Mouse (Mus musculus) stomach, postnatal 0 days (tissue): ENCODE data around the gene Nrxn3. TPM values are rescaled to one million over a fixed set of nuclear protein-coding genes. Genes with fewer than 3 reads are reported as not detected.
A peak's percentile ranks its signal among the peaks of the same experiment; 100 is the strongest.

Experiments
- ATAC-seq: fragments of 200-750 bp; cut with Nextera tagmentation; 2 replicates; pipeline ENCODE4 v1.8.0; 2017; ENCODE audit not compliant: low FRiP score, low TSS enrichment
- DNase-seq: peaks from one replicate; pipeline ENCODE4 v3.0.0-alpha.2; 2016; ENCODE audit warnings: low spot score
- H3K27ac ChIP-seq: fragments of 300-500 bp; sonication (generic); replicated peaks from 2 replicates; pipeline ENCODE4 v1.5.1; 2014; ENCODE audit warnings: mild to moderate bottlenecking, control low read depth
- H3K27me3 ChIP-seq: fragments of 300-500 bp; sonication (generic); 2 replicates; pipeline ENCODE4 v1.6.1; 2014; ENCODE audit warnings: low read length; ENCODE audit not compliant: control insufficient read depth, insufficient read depth
- H3K36me3 ChIP-seq: fragments of 300-500 bp; sonication (generic); 2 replicates; pipeline ENCODE4 v1.6.1; 2014; ENCODE audit warnings: low read length, mixed read lengths; ENCODE audit not compliant: control insufficient read depth, insufficient read depth
- H3K4me1 ChIP-seq: fragments of 300-500 bp; sonication (generic); replicated peaks from 2 replicates; pipeline ENCODE4 v1.6.1; 2014; ENCODE audit warnings: antibody characterized with exemption; ENCODE audit not compliant: control insufficient read depth, insufficient read depth
- H3K4me2 ChIP-seq: fragments of 300-500 bp; sonication (generic); replicated peaks from 2 replicates; pipeline ENCODE4 v1.6.1; 2014; ENCODE audit warnings: low read depth, mild to moderate bottlenecking, control low read depth, moderate library complexity
- H3K4me3 ChIP-seq: fragments of 300-500 bp; sonication (generic); 2 replicates; pipeline ENCODE4 v1.5.1; 2014; ENCODE audit warnings: low read depth, low read length, control low read depth
- H3K9ac ChIP-seq: fragments of 300-500 bp; sonication (generic); 2 replicates; pipeline ENCODE4 v1.6.1; 2014; ENCODE audit warnings: mild to moderate bottlenecking, low read length, control low read depth, mixed read lengths
- H3K9me3 ChIP-seq: fragments of 300-500 bp; sonication (generic); 2 replicates; pipeline ENCODE4 v1.6.1; 2016; ENCODE audit warnings: low read length; ENCODE audit not compliant: control insufficient read depth
- CTCF ChIP-seq: IDR thresholded peaks from 2 replicates; pipeline ENCODE4 v1.5.1; 2016; ENCODE audit warnings: antibody characterized with exemption, low read depth, mild to moderate bottlenecking, moderate library complexity
- EP300 ChIP-seq: optimal IDR thresholded peaks from 2 replicates; pipeline ENCODE3; 2016; ENCODE audit warnings: antibody characterized with exemption
- WGBS: fragments of 180-500 bp; shearing (Covaris S2); extraction: QIAGEN DNeasy Blood & Tissue Kit; methylation state at CpG from one replicate; pipeline ENCODE4 v1.1.7; 2014; 5-methylcytosine and 5-hydroxymethylcytosine counted together
- polyA plus RNA-seq: library from polyadenylated mRNA; unstranded; fragments of >200 nt; fragmentation: Nextera tagmentation; extraction: Ambion mirVana; gene quantifications from 2 replicates; pipeline ENCODE4 v1.2.1, GENCODE M21; 2015

The Nrxn3 gene
- polyA plus RNA-seq, 1 experiment from 2014 or later, result 1.0 TPM

DNA sequence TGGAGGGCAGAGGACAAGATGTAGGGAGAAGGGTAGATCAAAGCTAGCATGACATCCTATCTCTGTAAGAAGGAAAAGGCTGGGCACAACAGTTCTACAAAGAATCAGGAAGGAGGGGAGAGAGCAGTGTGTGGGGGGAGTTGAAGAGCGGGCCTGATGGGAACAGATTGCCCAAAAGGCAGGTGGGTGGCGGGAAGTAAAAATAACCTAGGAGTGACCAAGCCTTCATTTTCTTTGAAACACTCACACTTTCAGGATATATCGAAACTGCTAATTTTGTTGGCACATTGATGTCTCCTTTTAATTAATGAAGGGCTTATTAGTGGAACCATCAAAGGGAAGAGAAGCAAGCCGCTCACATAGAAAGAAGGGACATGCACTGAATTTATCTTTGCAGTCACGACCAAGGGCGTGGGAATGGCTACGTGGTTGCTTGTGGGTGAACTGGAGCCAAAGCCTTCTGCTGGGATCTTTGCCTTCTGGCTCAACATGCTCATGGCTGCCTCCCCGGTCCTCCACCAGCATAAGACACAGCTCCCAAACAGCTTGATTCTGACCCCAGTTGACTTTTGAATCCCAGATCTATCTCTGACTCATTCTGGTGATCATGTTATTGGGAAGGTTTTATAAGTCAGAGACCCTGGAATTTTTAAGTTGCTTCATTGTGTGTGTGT lies 371.3 kb downstream of the Nrxn3 start:
- TF ChIP-seq CTCF, result no peak
- no peak for TF ChIP-seq EP300
- 79% methylated on average over 8 of the region's 8 CpGs for WGBS
- no peak for DNase-seq
- Histone ChIP-seq H3K27ac (no peak overlapping the region), H3K36me3 (no peaks in the 10 kb centered on the region), H3K4me2 (no peak overlapping the region), H3K4me1 (no peaks in the 10 kb centered on the region), H3K9me3 (no peaks in the 10 kb centered on the region), H3K27me3 (no peaks in the 10 kb centered on the region), H3K4me3 (no peak overlapping the region), H3K9ac (no peak overlapping the region)
- no peak for ATAC-seq

GRCm38 (mm10) chr12:89097561-89097960 lies 374.9 kb downstream of the Nrxn3 start:
- Histone ChIP-seq H3K27me3 (no peaks in the 10 kb centered on the region), H3K4me3 (no peak overlapping the region), H3K4me2 (no peak overlapping the region), H3K9ac (no peak overlapping the region), H3K27ac (no peak overlapping the region), H3K4me1 (no peaks in the 10 kb centered on the region), H3K9me3 (no peaks in the 10 kb centered on the region), H3K36me3 (no peaks in the 10 kb centered on the region)
- TF ChIP-seq EP300 (no peak), CTCF (no peak)
- DNase-seq (no peak), ATAC-seq (no peak)
- 78% methylated on average over 2 of the region's 2 CpGs for WGBS

GRCm38 (mm10) chr12:89106029-89106733 lies 383.5 kb downstream of the Nrxn3 start:
- DNase-seq, result peak; percentile 63
- H3K4me1 ChIP-seq, result no peaks in the 10 kb centered on the region
- WGBS, result 14% methylated on average over 9 of the region's 9 CpGs
- no peak overlapping the region for H3K27ac ChIP-seq
- TF ChIP-seq CTCF (peak; percentile 89), EP300 (no peak)
- peak; percentile 68 for ATAC-seq
- no peak overlapping the region for H3K9ac ChIP-seq
- no peak overlapping the region for H3K4me2 ChIP-seq
- H3K9me3 ChIP-seq, result no peaks in the 10 kb centered on the region
- no peaks in the 10 kb centered on the region for H3K36me3 ChIP-seq
- no peak overlapping the region for H3K4me3 ChIP-seq
- no peaks in the 10 kb centered on the region for H3K27me3 ChIP-seq

DNA sequence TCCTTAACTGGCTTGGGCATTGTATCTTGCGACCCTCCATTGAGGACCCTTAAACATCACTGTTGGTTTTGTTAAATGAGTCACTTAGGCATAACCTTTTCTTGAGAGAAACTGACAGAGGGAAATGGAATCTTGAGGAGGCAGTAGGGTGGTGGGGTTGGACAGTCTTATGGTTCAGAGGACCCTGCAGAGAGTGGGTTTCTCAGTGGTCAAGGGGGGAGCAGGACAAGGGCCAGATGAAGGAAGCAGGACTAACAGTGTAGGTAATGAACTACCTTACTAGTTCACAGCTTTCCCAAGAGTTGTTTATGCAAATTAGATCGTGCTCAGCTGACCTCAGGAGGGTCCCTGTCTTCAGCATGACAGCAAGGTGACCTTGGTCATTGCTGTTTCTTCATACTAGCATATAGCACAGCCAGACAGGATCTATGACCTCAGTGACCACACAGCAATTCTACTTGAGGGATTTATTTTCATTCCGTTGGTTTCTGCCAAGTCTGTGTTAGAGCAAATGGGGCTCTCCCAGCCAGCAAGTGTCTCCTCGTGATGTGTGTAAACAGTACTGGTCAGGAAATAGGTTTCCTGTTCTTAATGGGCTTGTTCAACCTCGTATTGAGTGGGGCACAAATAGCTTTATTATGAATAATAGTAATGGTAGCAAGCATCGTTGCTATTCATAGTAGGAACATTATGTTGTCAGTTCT lies 384.4 kb downstream of the Nrxn3 start:
- no peak overlapping the region for H3K9ac ChIP-seq
- H3K27me3 ChIP-seq, result no peaks in the 10 kb centered on the region
- TF ChIP-seq CTCF (no peak), EP300 (no peak)
- no peaks in the 10 kb centered on the region for H3K36me3 ChIP-seq
- H3K9me3 ChIP-seq, result no peaks in the 10 kb centered on the region
- H3K4me2 ChIP-seq, result no peak overlapping the region
- no peak overlapping the region for H3K27ac ChIP-seq
- ATAC-seq (no peak), DNase-seq (no peak)
- 44% methylated on average over 6 of the region's 6 CpGs for WGBS
- H3K4me1 ChIP-seq, result no peaks in the 10 kb centered on the region
- no peak overlapping the region for H3K4me3 ChIP-seq

GRCm38 (mm10) chr12:89109779-89110335 lies 387.2 kb downstream of the Nrxn3 start:
- Histone ChIP-seq H3K9me3 (no peaks in the 10 kb centered on the region), H3K4me2 (no peak overlapping the region), H3K4me3 (no peak overlapping the region), H3K36me3 (no peaks in the 10 kb centered on the region), H3K27ac (no peak overlapping the region), H3K27me3 (no peaks in the 10 kb centered on the region), H3K9ac (no peak overlapping the region), H3K4me1 (no peaks in the 10 kb centered on the region)
- DNase-seq (no peak), ATAC-seq (no peak)
- WGBS, result 70% methylated on average over 7 of the region's 7 CpGs
- no peak for TF ChIP-seq EP300

DNA sequence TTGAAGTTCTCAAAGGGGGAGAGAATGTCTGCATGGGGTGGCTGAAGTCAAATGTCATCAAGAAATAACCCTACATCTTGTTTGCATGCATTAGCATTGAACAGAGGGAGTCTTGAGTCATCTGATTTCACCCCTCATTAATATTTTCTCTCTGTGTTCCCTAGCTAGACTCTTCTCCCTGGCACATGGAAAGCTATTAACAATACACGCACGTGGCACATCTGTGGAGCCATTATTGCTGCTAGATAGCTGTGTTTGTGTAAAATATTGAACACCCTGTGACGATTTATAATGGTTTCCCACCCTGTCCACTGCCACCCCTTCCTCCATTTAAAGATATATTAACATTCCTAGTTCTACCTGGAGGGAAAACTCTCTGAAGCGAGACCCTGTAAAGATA lies 405.9 kb downstream of the Nrxn3 start:
- H3K9me3 ChIP-seq, result no peaks in the 10 kb centered on the region
- H3K27ac ChIP-seq, result no peak overlapping the region
- no peak for TF ChIP-seq CTCF
- no peak for TF ChIP-seq EP300
- no peak overlapping the region for H3K4me2 ChIP-seq
- no peaks in the 10 kb centered on the region for H3K4me1 ChIP-seq
- H3K27me3 ChIP-seq, result no peaks in the 10 kb centered on the region
- H3K4me3 ChIP-seq, result no peak overlapping the region
- H3K36me3 ChIP-seq, result no peaks in the 10 kb centered on the region
- DNase-seq (no peak), ATAC-seq (no peak)
- WGBS, result 67% methylated on average over 4 of the region's 4 CpGs
- no peak overlapping the region for H3K9ac ChIP-seq
